Mouse (Mus musculus) MEL (cell line): ENCODE results near the gene Galns.

Experiments used
- CTCF ChIP-seq, 3 experiments: IDR thresholded peaks in 2 of 3; conservative IDR thresholded peaks in 1 of 3; 2 replicates each; pipeline ENCODE4 v1.5.1; 2011 to 2012; ENCODE audit warnings: low read length in 3 of 3, low read depth in 2 of 3, mild to moderate bottlenecking in 2 of 3, improper control_type of control experiment in 1 of 3, inconsistent platforms in 1 of 3, mixed read lengths in 1 of 3, moderate library complexity in 1 of 3; ENCODE audit not compliant: control insufficient read depth in 1 of 3, insufficient read depth in 1 of 3, poor library complexity in 1 of 3, severe bottlenecking in 1 of 3
- EP300 ChIP-seq, 2 experiments: IDR thresholded peaks; 2 replicates each; pipeline ENCODE4 v1.6.1; 2011; ENCODE audit warnings: improper control_type of control experiment in 2 of 2, low read length in 2 of 2, low read depth in 1 of 2, mild to moderate bottlenecking in 1 of 2
- MAX ChIP-seq: IDR thresholded peaks from 2 replicates; pipeline ENCODE4 v1.6.1; 2011; ENCODE audit warnings: low read length, improper control_type of control experiment

GRCm38 (mm10) chr8:122537033-122537432 is 74.2 kb downstream of the Galns start:
- no peak for TF ChIP-seq CTCF (IDR thresholded peaks at IDR 0.05 in 2 of 3, conservative IDR thresholded peaks at IDR 0.05 in 1 of 3; ENCODE audit: control insufficient read depth in 1 of 3, insufficient read depth in 1 of 3, low read depth in 2 of 3, low read length in 3 of 3, poor library complexity in 1 of 3, severe bottlenecking in 1 of 3)
- no peak for TF ChIP-seq MAX
- no peak for TF ChIP-seq EP300 (IDR thresholded peaks at IDR 0.05; ENCODE audit: low read depth in 1 of 2, low read length in 2 of 2)
